Mouse (Mus musculus): ENCODE measurements around the gene Supt6. TPM values are rescaled to one million over a fixed set of nuclear protein-coding genes. Genes with fewer than 3 reads are reported as not detected.
"Not testable (repeated sequence)": the region's sequence is repeated elsewhere in the genome, so short reads cannot be mapped to it uniquely, and the experiment has no call there.

Supt6 gene
- polyA plus RNA-seq, 1 experiment, result 95.6 TPM

DNA sequence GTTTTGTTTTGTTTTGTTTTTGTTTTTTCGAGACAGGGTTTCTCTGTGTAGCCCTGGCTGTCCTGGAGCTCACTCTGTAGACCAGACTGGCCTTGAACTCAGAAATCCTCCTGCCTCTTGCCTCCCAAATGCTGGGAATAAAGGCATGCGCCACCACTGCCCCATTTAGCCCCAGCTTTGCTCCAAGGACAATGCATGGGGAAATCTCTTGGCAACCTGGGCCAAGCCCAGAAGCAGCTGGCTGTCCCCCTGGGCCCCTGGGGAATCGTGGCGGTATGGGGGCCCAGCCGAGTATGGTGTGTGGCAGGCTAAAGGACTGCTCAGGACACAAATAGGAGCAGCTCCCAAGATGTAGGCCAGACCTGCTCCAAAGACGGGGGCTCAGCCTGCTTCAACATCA is 41.5 kb downstream of the Supt6 start:
- H3K27me3 ChIP-seq (replicated peaks), result no peaks in the 10 kb centered on the region
- peaks cover 69% of the 10 kb centered on the region for H3K36me3 ChIP-seq (replicated peaks; ENCODE audit: low read length)
- peaks cover 9% of the 10 kb centered on the region; the same call in 1 of the 2 replicates for H3K4me1 ChIP-seq
- no peaks in the 10 kb centered on the region for H3K9me3 ChIP-seq
- no peak overlapping the region for H3K4me3 ChIP-seq (replicated peaks)
- no peak for TF ChIP-seq GATA1 (IDR thresholded peaks at IDR 0.05; ENCODE audit: borderline replicate concordance, low read length)
- TF ChIP-seq FLI1 (IDR thresholded peaks at IDR 0.05; ENCODE audit: low read length), result no peak

DNA sequence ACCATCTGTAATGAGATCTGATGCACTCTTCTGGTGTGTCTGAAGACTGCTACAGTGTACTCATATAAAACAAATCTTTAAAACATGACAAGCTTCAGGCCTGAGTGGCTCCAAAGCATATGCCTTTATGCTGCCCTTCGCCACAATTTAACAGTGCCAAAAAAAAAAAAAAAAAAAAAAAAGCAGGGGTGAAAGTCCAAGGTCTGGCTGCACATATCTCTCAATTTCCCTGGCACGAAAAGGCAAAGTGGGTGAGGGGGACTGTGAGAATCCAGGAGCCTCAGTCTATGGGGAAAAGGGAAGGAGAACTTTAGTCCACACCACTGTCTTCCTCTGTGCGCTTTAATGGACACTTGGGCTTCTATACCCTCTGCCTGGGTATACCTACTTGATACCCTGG is 43.4 kb downstream of the Supt6 start:
- Histone ChIP-seq H3K36me3 (replicated peaks; ENCODE audit: low read length) (peaks cover 50% of the 10 kb centered on the region), H3K27me3 (replicated peaks) (no peaks in the 10 kb centered on the region), H3K9me3 (no peaks in the 10 kb centered on the region), H3K4me1 (peaks cover 14% of the 10 kb centered on the region), H3K4me3 (replicated peaks) (no peak overlapping the region)
- TF ChIP-seq GATA1 (IDR thresholded peaks at IDR 0.05; ENCODE audit: borderline replicate concordance, low read length) (no peak), FLI1 (IDR thresholded peaks at IDR 0.05; ENCODE audit: low read length) (no peak)

DNA sequence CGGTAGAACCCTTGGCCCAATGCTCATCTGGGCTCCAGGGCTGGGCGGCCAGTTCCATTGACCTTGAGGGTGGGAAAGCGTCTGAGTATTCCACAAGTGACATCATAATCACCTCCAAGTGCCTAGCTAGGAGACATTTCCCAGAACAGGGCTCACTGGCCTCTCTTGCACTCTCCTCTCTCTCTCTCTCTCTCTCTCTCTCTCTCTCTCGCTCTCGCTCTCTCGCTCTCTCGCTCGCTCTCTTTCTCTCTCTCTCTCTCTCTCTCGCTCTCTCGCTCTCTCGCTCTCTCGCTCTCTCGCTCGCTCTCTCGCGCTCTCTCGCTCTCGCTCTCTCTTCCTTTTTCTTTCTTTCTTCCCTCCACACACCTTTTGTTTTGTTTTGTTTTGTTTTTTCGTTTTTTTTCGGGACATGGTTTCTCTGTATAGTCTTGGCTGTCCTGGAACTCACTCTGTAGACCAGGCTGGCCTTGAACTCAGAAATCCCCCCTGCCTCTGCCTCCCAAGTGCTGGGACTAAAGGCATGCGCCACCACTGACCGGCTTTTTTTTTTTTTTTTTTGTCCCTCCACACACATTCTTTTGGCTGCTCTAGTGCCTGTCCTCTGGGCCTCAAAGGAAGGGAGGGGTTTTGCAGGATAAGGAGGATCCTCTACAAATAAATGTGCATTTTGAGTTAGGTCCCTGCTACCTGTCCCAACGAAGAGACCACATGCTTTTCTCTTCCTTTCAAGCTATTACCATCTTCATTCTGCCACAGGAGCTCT is 50.5 kb downstream of the Supt6 start:
- H3K4me3 ChIP-seq (replicated peaks), result peak overlapping the region; percentile 91
- no peak for TF ChIP-seq GATA1 (IDR thresholded peaks at IDR 0.05; ENCODE audit: borderline replicate concordance, low read length)
- TF ChIP-seq FLI1 (IDR thresholded peaks at IDR 0.05; ENCODE audit: low read length), result no peak
- H3K9me3 ChIP-seq, result peaks cover 9% of the 10 kb centered on the region
- H3K36me3 ChIP-seq (replicated peaks; ENCODE audit: low read length), result no peaks in the 10 kb centered on the region
- peaks cover 30% of the 10 kb centered on the region for H3K27me3 ChIP-seq (replicated peaks)
- H3K4me1 ChIP-seq, result peaks cover 33% of the 10 kb centered on the region

DNA sequence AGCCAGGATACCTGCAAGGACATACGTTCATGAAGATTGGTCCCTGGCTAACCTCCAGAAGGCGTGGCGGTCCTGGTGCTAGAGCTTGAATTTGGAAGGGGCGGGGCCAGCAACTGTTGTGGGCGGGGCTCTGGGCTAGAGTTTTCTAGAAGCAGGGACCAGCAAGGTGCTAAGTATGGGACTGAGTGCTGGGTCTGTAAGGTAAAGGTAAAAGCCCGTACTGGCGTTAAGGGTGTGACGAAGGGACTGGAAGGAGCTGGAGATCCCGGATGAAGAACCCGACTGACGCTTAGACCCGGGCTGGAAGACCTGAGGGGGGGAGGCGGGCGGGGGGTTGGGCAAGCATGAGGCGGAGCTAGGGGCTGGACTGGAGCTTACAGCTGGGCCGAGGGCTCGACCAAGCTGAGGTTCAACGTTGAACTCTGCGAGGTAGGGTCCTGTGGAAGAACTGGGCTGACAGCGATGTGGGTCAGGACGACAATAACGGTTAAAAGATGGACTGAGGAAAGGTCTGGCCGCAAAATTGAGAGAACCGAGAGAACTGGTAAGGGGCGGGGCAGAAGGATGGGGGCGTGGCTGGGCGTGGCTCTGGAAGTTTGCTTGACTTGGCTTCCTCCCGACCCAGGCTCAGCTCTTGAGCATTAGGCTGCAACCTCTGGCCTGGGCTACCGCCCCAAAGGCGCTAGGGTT is 51.2 kb downstream of the Supt6 start:
- TF ChIP-seq FLI1 (IDR thresholded peaks at IDR 0.05; ENCODE audit: low read length), result no peak
- no peak for TF ChIP-seq GATA1 (IDR thresholded peaks at IDR 0.05; ENCODE audit: borderline replicate concordance, low read length)
- Histone ChIP-seq H3K36me3 (replicated peaks; ENCODE audit: low read length) (no peaks in the 10 kb centered on the region), H3K9me3 (peaks cover 9% of the 10 kb centered on the region), H3K27me3 (replicated peaks) (peaks cover 37% of the 10 kb centered on the region), H3K4me1 (peaks cover 37% of the 10 kb centered on the region), H3K4me3 (replicated peaks) (peak overlapping the region; percentile 91)

DNA sequence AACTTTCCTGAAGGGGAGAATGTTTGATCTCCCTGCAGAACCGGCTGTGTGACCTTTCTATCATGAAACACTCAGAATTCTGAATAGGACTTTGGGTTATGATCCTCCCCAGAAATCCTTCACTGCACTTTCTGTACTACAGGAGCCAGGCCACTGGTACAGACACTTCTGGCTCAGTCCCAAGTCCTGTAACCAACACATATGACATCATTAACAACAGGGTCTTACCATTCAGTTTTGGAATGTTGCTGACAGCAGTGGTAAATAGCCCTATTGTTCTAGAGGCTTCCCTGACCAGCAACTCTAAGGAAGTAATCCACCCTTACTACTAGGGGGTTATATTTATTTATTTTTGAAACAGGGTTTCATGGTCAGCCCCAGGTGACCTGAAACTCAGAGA is 52.7 kb downstream of the Supt6 start, which contains the start of gene Proca1:
TSS of gene Proca1 (plus strand) at position 280 of the 400 bp plus-strand sequence.
- TF ChIP-seq GATA1 (IDR thresholded peaks at IDR 0.05; ENCODE audit: borderline replicate concordance, low read length) (no peak), FLI1 (IDR thresholded peaks at IDR 0.05; ENCODE audit: low read length) (no peak)
- no peaks in the 10 kb centered on the region for H3K36me3 ChIP-seq (replicated peaks; ENCODE audit: low read length)
- H3K4me3 ChIP-seq (replicated peaks), result peak within 1 kb of the TSS; percentile 91
- H3K9me3 ChIP-seq, result peaks cover 9% of the 10 kb centered on the region
- H3K4me1 ChIP-seq, result peaks cover 52% of the 10 kb centered on the region
- H3K27me3 ChIP-seq (replicated peaks), result peaks cover 52% of the 10 kb centered on the region

DNA sequence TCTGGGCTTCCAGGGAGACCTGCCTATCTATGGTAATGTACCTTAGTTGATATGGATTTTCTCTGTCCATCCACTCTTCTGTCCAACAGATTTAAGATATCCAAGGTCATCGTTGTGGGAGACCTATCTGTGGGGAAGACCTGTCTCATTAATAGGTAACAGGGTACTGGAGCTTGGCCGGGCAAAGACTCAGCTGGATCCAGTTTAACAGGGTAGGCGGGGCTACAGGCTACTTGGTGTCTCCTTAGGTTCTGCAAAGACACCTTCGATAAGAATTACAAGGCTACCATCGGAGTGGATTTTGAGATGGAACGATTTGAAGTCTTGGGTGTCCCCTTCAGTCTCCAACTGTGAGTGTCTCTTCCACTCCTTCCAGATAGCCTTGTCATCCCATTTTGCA is 55.7 kb downstream of the Supt6 start:
- Histone ChIP-seq H3K4me3 (replicated peaks) (no peak overlapping the region), H3K27me3 (replicated peaks) (peaks cover 68% of the 10 kb centered on the region)

DNA sequence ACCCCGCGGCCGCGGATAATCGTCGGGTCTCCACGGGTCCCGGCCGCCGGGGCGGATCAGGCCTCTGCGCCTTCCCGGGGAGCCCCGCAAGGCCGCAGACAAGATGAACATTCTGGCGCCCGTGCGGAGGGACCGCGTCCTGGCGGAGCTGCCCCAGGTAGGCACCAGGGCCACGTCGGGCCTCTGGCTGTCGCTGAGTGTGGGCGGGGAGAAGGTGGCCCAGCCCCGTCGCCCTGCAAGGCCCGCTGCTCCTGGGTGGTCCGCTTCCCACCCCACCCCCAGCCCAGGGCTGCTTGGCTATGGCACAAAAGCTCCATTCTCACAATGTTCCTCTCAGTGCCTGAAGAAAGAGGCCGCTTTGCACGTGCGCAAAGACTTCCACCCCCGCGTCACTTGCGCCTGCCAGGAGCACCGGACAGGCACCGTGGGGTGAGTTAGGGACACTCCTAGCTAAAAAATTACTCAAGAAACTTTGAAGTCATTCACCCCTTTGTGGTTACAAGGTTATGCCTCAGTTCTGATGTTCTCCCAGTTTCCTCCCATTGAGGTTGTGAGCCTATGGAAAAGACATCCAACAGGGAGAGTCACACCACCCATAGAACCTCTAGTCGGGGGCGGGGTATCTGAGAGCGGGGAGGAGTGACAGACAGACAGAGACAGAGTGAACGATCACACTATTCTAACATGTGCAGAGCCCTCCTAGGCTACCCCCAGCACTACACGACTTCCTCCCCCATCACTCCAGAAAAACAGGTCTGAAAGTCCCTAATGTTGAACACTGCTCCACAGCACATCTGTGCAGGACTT is 56.4 kb downstream of the Supt6 start:
- Histone ChIP-seq H3K27me3 (replicated peaks) (peaks cover 68% of the 10 kb centered on the region), H3K36me3 (replicated peaks; ENCODE audit: low read length) (no peaks in the 10 kb centered on the region), H3K4me3 (replicated peaks) (peak overlapping the region; percentile 92), H3K9me3 (peaks cover 9% of the 10 kb centered on the region), H3K4me1 (peaks cover 28% of the 10 kb centered on the region)
- TF ChIP-seq GATA1 (IDR thresholded peaks at IDR 0.05; ENCODE audit: borderline replicate concordance, low read length) (no peak), FLI1 (IDR thresholded peaks at IDR 0.05; ENCODE audit: low read length) (no peak)

More for the DNA sequence above, 55.7 kb downstream of the Supt6 start:
- peaks cover 34% of the 10 kb centered on the region for H3K4me1 ChIP-seq
- H3K36me3 ChIP-seq (replicated peaks; ENCODE audit: low read length), result no peaks in the 10 kb centered on the region
- H3K9me3 ChIP-seq, result peaks cover 9% of the 10 kb centered on the region
- TF ChIP-seq FLI1 (IDR thresholded peaks at IDR 0.05; ENCODE audit: low read length), result no peak
- TF ChIP-seq GATA1 (IDR thresholded peaks at IDR 0.05; ENCODE audit: borderline replicate concordance, low read length), result no peak

DNA sequence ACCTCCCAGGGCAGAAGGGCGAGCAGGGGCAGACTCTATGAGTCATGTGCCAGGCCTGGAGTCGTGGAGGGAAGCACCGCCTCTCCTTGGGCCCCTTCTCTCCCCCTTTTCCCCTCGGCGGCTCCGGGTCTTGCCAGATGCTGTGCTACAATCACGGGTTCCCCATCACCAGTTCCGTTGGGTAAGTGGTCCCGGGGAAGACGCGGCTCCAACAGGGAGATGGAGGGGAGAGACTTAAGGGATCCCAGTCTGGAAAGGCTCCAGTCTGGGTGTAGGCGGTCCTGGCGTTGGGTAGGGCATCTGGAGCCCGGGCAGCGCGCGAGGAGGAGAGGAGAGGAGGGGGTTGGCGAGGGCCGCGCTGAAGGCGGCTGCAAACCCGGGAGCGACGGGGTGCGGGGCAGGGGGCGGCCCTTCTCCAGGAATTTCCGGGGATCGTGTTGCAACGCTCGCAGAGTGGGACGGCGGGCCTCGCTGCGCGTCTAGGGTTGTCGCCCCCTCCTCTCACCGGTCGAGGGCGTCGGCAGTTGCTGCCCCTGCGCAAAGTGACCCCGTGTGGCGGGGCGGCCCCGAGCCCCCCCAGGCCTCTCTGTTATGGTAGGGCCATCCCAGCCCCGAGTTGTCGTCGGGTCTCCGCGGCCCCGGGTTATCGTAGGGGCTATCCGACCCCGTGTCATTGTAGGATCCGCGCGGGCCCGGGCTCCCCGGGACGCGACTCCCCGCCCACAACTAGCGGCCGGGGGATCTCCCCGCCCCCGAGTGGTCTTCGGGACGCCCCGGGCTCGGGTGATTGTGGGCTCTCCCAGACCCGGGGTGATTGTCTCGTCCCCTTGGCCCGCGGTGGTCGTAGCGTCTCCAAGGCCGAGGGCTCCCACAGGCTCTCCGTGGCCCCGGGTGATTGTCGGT is 57.2 kb downstream of the Supt6 start, which contains the start of gene Rab34:
TSS of gene Rab34 (plus strand) at position 100 of the 903 bp plus-strand sequence.
- TF ChIP-seq FLI1 (IDR thresholded peaks at IDR 0.05; ENCODE audit: low read length), result no peak
- TF ChIP-seq GATA1 (IDR thresholded peaks at IDR 0.05; ENCODE audit: borderline replicate concordance, low read length), result no peak
- Histone ChIP-seq H3K9me3 (peaks cover 9% of the 10 kb centered on the region), H3K36me3 (replicated peaks; ENCODE audit: low read length) (no peaks in the 10 kb centered on the region), H3K27me3 (replicated peaks) (peaks cover 64% of the 10 kb centered on the region), H3K4me3 (replicated peaks) (peak within 1 kb of the TSS; percentile 92), H3K4me1 (peaks cover 29% of the 10 kb centered on the region)

DNA sequence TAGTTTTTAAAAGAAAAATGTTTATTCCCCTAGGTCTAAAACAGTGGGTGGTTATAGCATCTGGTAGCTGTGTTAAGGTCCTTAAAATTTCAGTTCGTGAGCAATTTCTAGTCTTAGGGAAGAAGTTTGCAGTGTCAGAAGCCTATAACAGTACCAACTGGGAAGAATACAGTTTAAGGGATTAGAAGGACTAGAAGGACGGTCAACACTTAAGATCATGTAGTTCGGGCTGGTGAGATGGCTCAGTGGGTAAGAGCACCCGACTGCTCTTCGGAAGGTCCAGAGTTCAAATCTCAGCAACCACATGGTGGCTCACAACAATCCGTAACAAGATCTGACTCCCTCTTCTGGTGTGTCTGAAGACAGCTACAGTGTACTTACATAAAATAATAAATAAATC is 61.1 kb downstream of the Supt6 start:
- peaks cover 25% of the 10 kb centered on the region for H3K36me3 ChIP-seq (replicated peaks; ENCODE audit: low read length)
- H3K4me1 ChIP-seq, result peaks cover 53% of the 10 kb centered on the region
- not testable (repeated sequence) for H3K4me3 ChIP-seq (replicated peaks); H3K9me3 ChIP-seq
- H3K27me3 ChIP-seq (replicated peaks), result peaks cover 32% of the 10 kb centered on the region

Data from megakaryocyte, embryonic 14.5 days (primary cell).